Mouse (Mus musculus) myocyte (in vitro differentiated cells): ENCODE results near the gene Ltv1.

Source experiments
- CEBPB ChIP-seq: IDR thresholded peaks from 2 replicates; pipeline ENCODE4 v1.6.1; 2011; ENCODE audit warnings: mild to moderate bottlenecking, moderate library complexity; ENCODE audit not compliant: poor library complexity, insufficient read depth, severe bottlenecking
- E2F4 ChIP-seq: IDR thresholded peaks from one replicate; pipeline ENCODE4 v1.6.1; 2011; ENCODE audit warnings: mild to moderate bottlenecking, control low read depth, moderate library complexity; ENCODE audit not compliant: insufficient read depth
- MAX ChIP-seq: IDR thresholded peaks from one replicate; pipeline ENCODE4 v1.6.1; 2011; ENCODE audit warnings: low read depth, mild to moderate bottlenecking, control low read depth
- MYOD1 ChIP-seq, 3 experiments: IDR thresholded peaks; one replicate each; pipeline ENCODE4 v1.6.1; 2011; ENCODE audit warnings: control low read depth in 2 of 3, low read depth in 2 of 3, mild to moderate bottlenecking in 2 of 3, moderate library complexity in 1 of 3; ENCODE audit not compliant: insufficient read length in 2 of 3, control insufficient read depth in 1 of 3
- MYOG ChIP-seq, 3 experiments: IDR thresholded peaks; one replicate each; pipeline ENCODE4 v1.6.1; 2011; ENCODE audit warnings: control low read depth in 2 of 3, low read depth in 2 of 3, mild to moderate bottlenecking in 2 of 3; ENCODE audit not compliant: insufficient read length in 2 of 3, control insufficient read depth in 1 of 3, insufficient read depth in 1 of 3
- POLR2A ChIP-seq: IDR thresholded peaks from one replicate; pipeline ENCODE4 v1.6.1; 2011; ENCODE audit warnings: low read depth, mild to moderate bottlenecking, control low read depth, moderate library complexity; ENCODE audit not compliant: insufficient read length
- POLR2AphosphoS2 ChIP-seq: IDR thresholded peaks from one replicate; pipeline ENCODE4 v1.6.1; 2011; ENCODE audit warnings: low read depth, control low read depth; ENCODE audit not compliant: insufficient read length
- SRF ChIP-seq: IDR thresholded peaks from one replicate; pipeline ENCODE4 v1.6.1; 2011; ENCODE audit warnings: low read depth; ENCODE audit not compliant: control insufficient read depth, insufficient read length
- TCF12 ChIP-seq: IDR thresholded peaks from one replicate; pipeline ENCODE4 v1.6.1; 2011; ENCODE audit warnings: mild to moderate bottlenecking, control low read depth; ENCODE audit not compliant: poor library complexity, insufficient read depth, severe bottlenecking
- TCF3 ChIP-seq: IDR thresholded peaks from one replicate; pipeline ENCODE4 v1.6.1; 2011; ENCODE audit warnings: low read depth, control low read depth; ENCODE audit not compliant: insufficient read length
- USF1 ChIP-seq: IDR thresholded peaks from one replicate; pipeline ENCODE4 v1.6.1; 2011; ENCODE audit warnings: low read depth, mild to moderate bottlenecking, control low read depth, moderate library complexity

DNA sequence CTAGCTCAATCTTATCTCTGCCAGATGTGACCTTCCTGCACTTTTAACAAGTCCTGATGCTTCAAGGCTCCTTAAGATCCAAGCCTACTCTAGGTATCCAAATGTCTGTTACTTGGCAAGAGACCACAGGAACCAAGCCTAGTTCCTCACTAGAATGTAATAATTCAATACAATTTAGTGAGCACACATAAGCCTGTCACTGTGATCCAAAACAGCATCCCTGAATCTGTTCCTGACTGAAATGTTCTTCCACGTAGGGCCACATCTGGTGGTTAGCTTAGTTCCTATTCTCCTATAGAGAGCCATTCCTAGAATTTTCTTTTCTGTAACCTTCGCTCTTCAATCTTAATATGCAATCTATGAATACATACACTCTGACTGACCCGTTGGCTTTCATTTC, 6.2 kb downstream of the Ltv1 start:
- TF ChIP-seq POLR2A (no peak), MYOD1 (IDR thresholded peaks at IDR 0.05; ENCODE audit: control insufficient read depth in 1 of 3, insufficient read length in 2 of 3, low read depth in 2 of 3) (no peak), SRF (no peak), CEBPB (no peak), TCF12 (no peak), POLR2AphosphoS2 (no peak), TCF3 (no peak), MAX (no peak), MYOG (IDR thresholded peaks at IDR 0.05; ENCODE audit: control insufficient read depth in 1 of 3, insufficient read depth in 1 of 3, insufficient read length in 2 of 3, low read depth in 2 of 3) (no peak), USF1 (no peak), E2F4 (no peak)
